Mouse (Mus musculus) cerebellum, adult 11 months (tissue): ENCODE results near the gene Tead3.
A peak's percentile ranks its signal among the peaks of the same experiment; 100 is the strongest.
"Not testable (repeated sequence)": the region's sequence is repeated elsewhere in the genome, so short reads cannot be mapped to it uniquely, and the experiment has no call there.

Source experiments
- DNase-seq: peaks from one replicate; pipeline ENCODE4 v3.0.0; 2022

Tead3 gene

DNA sequence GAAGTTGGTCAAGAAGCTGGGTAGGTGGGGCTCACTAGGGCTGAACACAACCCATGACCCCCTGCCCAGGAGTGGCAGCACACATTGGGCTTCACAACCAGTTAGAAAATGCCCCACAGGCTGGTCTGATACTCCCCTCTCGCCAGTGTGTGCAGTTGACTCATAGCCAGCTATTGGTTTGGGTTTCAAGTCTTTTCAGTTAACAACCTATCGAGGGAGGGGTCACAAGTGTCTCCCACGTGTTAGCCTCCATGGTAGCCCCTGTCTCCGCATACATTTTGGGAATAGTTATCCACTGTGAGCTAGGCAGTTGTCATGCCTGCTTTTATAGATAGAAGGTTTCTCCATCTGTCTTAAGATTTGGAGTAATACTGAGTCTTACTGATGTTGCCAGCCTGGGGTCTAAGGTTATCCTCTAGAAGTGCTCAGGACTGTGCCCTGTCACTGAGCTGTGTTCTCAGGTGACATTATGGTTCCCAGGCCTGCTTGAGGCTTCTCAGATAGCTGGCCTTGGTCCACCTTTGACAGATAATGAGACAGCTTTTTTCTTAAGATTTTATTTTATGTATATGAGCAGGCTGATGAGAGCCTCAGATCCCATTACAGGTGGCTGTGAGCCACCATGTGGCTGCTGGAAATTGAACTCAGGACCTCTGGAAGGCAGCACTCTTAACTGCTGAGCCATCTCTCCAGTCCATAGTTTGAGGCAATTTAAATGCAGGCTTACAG is 20.9 kb downstream of the Tead3 start:
- DNase-seq: no peak

DNA sequence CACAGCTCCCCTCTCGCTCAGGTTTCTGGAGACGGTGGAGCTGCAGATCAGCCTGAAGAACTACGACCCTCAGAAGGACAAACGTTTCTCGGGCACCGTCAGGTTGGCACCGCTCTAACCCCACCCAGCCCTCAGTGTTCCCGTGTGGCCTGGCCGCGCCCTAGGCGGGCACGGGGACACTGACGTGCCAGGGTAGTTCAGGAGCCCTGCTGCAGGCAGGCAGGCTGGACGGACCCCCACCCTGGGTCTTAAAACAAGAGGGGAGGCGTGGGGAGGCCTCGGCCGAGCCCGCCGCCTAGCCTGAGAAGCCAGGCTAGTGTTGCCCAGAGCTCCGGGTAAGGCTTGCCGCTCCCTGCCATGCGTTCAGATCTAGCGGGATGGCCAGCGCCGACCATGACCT is 21.7 kb downstream of the Tead3 start:
- no peak for DNase-seq

DNA sequence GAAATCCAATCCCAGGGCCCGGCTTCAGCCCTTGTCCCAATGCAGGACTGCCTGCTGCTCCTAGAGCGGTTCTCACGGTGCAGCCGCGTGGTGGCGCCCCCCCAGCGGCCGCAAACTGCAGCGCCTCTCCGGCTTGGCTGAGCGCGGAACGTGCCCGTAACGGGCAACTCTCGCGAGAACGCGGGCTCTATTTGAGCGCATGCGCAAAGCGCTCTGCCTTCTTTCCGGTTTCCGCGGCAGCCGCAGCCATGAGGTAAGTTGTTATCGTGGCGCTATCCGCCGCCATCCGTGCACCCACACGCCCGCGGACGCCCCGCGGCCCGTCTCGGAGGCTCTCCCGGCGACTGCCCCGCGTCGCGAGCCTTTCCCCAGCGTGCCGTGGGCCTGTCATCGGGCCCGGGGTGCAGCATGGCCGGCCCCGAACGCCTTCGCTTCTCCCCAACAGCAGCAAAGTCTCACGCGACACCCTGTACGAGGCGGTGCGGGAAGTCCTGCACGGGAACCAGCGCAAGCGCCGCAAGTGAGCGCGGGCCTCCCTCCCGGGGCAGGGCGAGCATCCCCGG is 22.2 kb downstream of the Tead3 start, which contains the start of gene Rpl10a:
Gene Rpl10a (plus strand): TSS at position 106 of the 563 bp plus-strand sequence.
- DNase-seq: peak; percentile 97

DNA sequence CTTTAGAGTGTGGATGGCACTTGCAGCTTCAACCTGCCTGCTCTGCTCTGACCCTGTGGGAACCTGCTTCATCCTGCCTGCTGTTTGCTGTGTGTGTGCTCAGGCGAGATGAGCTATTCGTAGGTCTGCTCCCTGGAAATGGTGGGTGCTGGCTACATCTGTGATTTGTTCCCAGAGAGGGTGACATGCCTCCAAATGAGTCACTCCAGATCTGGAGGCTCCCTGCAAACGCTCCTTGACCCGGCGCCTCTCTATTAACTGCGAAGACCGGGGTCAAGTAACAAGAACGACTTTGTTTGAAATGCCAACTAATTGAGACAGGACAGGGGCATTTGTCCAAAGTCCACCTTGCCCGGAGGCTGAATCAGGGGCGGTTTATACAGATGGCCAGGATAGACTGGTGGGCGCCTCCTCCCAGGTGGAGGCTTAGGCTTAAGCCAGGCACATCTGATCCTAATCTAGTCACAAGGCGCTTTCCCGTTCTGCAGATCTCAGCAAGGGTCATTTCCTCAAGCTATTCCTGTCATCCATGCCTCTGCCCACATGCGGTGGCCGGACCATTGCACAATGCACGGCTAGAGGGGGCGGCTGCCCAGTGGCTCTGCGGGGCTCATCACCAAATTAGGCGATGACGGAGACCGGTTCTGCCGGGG is 22.8 kb downstream of the Tead3 start:
- DNase-seq: no peak

DNA sequence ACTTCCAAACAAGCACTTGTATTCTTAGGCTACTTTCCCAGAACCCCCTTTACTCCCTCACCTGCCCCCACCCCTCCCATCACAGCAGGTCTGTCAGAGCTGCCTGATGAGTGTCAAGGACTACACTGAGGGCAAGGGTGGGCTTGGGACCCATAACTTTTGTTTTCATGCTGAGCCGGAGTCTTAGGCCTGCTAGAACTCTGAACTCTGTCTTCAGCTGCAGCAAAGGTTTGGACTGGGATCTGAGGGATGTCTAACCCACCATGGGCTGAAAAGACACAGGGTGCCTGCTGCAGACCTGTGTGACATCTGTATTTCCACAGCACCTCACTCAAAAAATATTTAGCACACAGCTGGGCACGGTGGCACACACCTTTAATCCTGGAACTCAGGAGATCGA is 23.7 kb downstream of the Tead3 start:
- no peak for DNase-seq

DNA sequence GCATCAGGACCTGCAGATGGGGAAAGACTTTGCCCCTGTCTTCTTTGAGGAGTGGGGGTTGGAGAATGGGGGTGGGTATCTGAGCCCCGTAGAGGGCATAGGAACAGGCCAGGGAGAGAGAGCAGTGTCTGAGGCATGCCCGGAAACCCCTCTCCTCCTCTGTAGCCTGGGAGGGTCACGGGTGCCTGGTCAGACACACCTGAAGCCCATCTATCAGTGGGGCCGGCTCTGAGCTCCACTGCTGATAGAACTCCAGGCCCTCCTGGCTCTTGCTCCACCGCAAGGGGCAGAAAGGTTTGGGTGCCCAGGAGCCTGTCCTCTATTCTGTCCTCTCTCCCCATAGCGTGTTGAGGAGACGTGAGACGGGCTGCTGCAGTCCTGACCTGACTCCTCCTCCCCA is 24.9 kb downstream of the Tead3 start:
- no peak for DNase-seq

DNA sequence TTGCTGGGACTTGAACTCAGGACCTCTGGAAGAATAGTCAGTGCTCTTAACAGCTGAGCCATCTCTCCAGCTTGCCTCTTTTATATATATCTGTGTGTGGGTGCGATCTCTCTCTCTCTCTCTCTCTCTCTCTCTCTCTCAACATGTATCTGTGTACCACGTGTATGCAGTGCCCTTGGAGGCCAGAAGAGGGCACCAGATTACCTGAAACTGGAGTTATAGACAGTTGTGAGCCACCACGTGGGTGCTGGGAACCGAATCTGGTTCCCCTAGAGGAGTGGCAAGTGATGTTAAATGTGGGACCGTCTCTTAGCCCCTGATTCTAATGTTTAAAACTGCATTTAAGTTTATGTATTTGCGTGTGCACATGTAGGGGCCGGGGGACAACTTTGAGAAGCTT is 26.2 kb downstream of the Tead3 start:
- DNase-seq: not testable (repeated sequence)

DNA sequence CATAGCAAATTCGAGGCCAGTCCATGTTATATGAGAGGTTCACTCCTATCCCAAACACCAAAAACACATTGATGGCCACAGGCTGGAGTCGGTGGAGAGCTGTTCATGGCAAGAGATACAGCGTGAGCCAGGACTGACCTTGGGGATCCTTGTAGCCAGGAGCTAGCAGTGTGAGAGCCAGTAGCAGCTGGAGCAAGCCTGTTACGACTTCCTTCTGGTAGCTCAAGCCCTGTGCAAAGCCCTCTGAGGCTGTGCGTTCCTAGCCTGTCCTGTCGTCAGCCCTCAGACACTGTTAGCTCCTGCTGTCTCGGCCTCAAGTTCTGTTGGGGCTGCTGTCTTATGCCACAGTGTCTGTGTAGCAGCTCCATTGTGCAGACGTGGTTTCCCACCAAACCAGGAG is 26.8 kb downstream of the Tead3 start:
- no peak for DNase-seq

DNA sequence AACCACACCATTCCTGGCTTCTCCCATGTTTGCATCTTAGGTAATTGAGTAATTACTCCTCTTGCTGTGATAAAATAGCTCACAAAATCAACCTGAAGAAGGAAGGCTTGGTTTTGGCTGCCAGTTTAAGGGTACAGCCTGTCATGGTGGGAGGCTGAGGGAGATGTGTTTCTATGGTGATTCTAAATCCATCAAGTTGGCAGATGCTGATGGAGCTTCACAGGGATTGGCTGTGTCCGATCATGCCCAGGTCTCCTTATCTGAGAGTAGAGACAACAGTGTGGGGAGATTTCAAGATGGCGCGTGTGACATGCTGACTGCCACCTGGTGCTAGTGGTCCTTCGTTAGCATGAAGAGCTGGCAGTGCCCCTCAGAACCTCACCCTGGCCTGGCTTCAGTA is 28.9 kb downstream of the Tead3 start:
- no peak for DNase-seq

DNA sequence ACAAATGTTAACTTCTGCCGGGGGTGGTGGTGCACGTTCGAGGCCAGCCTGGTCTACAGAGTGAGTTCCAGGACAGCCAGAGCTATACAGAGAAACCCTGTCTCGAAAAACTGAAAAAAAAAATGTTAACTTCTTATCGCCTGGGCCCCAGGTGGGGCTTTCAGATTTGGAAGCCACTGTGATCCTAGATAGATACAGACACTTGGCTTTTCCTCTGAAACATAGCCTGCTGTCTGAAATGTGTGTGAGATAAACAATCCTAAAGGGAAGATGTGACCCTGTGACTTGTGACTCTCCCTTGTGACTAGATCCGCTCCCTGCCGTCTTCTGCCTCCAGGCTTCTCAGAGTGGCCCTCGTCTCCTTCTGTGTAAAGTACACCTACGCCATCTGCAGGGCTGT is 32.9 kb downstream of the Tead3 start:
- DNase-seq: no peak

DNA sequence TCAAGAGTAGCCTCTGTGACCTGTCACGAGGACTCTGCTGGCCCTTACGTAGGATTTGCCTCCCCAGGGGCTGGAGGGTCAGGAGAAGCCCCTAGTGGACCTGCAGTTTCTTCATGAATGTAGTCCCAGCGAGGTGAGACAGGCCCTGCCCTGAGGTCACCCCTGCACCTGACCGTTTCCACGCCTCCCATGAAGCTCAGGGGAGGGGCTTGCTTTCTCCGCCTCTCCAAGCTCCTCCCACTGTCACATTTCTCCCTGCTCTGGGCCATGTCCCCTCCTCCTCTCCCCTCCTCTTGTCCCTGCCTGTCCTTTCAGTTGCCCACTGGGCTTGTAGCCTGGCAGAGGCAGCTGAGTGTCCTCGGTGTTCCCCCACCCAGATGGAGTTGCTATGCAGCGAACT is 33.5 kb downstream of the Tead3 start:
- no peak for DNase-seq

DNA sequence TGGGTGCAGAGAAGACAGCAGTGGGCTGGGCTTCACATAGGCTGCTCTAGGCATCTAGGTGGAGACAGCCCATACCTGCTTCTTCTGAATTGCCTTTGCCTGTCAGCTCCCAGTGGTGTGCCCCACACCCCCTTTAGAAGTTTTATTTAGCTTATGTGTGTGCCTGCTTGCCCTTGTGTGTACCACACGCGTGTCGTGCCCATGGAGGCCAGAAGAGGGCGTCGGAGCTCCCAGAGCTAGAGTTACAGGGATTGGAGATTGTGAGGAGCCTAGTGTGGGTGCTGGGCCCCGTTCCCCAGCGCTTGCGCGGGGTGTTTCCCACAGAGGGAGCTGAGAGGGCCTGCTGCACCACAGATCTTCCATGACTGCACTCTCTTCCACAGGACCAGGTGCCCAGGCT is 34.1 kb downstream of the Tead3 start:
- no peak for DNase-seq

DNA sequence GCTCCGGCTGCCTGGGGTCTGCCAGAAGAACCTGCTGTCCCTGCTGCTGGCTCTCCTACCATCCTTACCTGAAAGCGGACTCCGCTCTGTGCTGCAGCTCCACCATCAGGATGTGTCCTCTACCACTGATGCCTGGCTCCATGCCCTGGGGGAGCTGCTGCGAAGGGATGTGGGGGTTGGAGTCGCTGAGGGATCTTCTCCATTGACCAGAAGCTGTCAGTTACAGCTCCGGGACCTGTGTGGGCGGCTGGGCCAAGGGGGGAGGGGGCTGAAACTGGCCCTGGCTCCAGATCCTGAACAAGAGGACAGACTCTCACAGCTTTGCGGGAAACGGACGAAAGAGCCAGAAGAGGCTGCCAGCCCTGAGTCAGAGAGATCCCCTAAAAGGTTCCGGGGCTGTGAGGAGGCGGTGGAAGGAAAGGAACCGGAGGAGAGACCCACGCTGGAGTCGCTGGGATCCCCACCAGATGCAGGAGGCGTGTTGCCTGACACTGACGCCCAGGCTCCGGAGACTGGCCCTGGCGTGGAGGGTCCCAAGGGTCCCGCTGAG is 34.9 kb downstream of the Tead3 start:
- DNase-seq: no peak

DNA sequence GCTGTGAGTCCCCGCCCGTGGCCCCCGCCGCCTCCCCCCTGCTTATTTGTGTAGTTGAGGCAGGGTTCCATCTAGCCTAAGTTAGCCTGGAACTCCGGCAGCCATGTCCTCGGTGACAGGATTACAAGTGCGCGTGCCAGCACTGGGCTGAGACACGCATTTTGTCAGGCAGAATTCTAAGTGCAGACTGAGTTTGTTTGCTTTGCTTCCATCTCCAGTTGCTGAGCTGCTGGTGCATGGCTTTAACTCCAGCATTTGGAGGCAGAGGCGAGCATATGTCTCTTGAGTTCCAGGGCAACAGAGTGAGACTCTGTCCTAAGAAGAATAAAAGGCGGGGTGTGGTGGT is 36.8 kb downstream of the Tead3 start:
- no peak for DNase-seq

DNA sequence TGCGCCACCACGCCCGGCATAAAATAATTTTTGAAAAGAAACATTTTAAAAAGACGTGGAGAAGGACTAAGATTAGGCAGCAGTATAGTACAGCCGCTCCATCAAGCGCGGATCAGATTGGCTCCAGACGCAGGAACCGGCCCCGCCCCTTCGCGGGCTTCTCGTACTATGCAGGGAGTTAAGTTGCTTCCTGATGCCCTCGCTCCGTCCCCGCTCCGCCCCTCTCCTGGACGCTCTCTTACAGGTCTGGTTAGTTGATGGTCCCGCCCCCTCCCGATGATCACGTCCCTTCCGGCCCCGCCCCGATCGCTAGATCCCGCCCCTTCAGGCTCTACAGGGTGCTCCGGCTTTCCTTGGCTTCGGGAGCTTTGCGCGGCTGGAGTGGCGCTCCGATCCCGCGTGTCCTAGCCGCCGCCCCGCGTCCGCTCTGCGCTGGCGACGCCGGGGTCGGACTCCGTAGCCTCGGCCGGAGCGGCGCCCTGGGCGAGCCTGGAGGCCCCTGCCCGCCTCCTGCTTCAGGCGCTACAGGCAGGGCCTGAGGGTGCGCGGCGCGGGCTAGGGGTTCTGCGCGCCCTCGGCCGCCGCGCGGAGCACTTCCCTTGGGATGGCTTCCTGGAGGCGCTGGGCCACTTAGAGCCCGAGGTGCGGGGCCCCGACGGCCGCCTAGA is 37.3 kb downstream of the Tead3 start, which contains the start of gene Fance:
Gene Fance (plus strand): TSS at position 308 of the 668 bp plus-strand sequence.
- DNase-seq: peak; percentile 94

DNA sequence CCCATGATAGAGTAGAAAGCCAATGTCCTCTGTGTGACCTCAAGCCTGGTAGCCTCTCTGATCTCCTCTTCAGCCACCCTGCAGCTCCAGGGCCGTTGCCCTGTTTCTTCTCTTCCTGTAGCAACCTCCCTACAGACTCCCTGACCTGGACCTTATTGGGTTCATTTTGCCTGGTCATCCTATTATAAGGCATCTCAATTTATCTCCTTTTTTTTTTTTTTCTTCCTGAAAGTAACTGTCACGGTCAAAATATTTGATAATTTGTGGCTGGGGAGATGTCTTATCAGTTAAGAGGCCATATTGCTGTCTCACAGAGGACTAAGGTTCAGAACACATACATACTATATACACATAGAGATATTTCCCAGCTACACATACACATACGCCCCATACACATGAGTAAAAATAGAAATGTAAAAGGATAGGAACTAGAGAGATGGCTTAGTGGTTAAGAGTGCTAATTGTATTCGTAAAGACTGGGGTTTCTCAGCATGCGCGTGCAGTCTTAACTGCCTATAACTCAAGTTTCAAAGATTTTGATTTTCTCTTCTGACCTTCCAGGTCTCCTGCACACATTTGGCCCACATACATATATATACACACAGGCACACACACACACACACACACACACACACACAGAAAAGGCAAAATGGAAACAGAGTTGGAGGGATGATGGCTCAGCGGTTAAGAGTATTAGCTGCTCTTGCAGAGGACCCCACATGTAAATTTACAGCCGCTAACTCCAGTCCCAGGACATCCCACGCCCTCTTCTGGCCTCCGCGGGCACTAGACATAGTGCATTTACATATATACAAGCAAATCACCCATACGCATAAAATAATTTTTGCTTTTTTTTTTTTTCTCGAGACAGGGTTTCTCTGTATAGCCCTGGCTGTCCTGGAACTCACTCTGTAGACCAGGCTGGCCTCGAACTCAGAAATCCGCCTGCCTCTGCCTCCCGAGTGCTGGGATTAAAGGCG is 38.1 kb downstream of the Tead3 start:
- peak; percentile 30 for DNase-seq

DNA sequence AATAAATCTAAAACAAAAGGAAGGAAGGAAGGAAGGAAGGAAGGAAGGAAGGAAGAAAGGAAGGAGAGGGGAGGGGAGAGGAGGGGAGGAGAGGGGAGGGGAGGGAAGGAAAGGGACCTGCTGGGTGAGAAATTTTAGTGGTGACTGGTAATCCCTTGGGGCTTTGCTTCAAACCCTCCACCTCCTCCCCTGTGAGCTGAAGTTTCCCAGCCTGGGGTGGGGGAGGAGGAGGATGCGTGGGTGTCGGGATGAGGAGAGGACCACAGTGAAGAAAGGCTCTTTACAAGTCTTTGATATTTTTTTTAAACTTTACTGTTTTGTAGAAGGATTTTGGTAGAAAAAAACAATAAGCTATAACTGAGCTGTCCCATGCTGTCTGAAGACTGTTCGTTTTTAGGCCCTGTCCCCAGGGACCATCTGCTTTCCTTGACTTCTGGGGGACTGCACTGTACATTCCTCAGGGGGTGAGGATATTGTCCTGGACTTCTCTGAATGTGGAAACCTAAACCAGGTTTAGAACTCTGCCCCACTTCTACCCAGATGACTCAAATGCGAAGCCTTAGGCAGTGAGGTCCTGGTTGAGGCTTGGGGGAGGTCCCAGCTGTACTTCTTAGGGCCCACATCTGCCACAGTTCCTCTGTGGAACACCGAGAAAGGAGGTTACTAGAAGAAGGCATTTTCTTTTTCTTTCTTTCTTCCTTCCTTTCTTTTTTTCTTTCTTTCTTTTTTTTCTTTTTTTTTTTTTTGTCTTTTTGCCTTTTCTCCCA is 39.1 kb downstream of the Tead3 start:
- no peak for DNase-seq

DNA sequence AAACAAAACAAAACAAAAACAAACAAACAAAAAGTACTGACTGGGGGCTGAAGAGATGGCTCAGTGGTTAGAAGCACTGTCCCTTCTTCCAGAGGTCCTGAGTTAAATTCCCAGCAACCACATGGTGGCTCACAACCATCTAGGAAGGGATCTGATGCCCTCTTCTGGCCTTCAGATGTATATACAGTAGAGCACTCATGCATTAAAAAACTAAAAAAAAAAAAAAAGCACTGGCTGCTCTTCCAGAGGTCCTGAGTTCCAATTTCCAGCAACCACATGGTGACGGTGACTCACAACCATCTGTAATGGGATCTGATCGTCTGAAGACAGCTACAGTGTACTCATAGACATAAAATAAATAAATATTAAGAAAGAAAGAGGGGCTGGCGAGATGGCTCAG is 39.8 kb downstream of the Tead3 start:
- no peak for DNase-seq

DNA sequence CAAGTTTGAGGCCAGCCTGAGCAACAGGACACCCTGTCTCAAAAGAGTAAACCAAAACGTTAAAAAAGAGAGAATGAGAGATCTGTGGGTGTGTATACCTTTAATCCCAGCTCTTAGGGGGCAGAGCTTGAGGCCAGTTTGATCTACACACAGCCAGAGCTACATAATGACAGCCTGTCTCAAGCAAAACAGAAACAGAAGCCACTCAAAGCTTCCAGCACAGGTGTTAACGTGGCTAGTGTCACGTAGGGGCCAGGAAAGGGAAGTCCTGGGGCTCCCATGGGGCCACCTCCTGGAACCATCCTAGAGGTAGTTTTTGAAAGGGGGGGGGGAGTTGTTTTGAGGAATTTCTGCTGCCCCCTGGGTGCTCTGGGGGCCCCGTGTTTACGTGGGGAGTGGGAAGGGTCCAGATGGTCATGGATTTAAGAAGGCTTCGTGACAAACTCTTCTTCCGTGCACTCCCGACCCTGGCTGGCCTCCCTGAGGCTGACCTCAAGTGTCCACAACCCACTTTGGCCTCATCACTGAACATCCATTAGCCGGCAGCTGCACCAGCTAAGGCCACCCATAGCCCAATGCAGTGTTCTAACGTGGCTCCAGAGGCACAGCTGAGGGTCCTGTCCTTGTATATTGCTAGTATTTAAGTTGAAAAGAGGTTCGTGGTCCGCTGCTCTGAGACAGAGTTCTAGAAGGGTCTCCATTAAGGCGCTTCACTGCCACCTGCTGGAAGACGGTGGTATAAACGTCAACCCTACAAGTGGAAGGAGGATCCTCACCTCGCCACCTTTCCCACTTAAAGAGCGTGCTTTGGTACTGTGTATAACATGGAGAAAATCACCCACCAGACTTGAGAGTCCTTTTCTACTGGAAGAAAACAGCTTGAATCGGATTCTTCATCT is 42.1 kb downstream of the Tead3 start:
- DNase-seq: peak; percentile 79

DNA sequence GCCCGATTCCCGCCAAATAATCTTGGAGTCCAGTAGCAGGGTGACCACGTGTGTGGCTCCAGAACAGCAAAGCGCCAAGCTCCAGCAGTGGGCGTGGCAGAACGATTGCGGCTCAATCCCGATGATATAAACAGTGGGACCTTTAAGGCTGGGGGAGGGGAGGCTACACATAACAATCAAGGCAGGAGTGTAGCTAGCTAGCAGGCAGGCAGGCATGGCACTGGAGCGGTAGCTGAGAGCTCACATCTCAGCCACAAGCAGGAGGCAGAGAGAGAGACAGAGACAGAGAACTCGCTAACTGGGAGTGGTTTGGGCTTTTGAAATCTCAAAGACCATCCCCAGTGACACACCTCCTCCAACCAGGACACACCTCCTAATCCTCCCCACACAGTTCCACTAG is 45.4 kb downstream of the Tead3 start:
- no peak for DNase-seq
